Mouse (Mus musculus): ENCODE data around the gene Mpdu1. TPM values are rescaled to one million over a fixed set of nuclear protein-coding genes. Genes with fewer than 3 reads are reported as not detected.

Gene Mpdu1
- polyA plus RNA-seq, 1 experiment from 2014 or later = 82.6 TPM

- Histone ChIP-seq H3K9ac (ENCODE audit: low read depth, low read length) (no peak overlapping the region), H3K4me2 (ENCODE audit: low read length) (no peak overlapping the region), H3K36me3 (ENCODE audit: insufficient read depth, low read length) (no peaks in the 10 kb centered on the region), H3K27me3 (ENCODE audit: insufficient read depth, low read length) (no peaks in the 10 kb centered on the region), H3K4me1 (replicated peaks; ENCODE audit: insufficient read depth, low read length) (peaks cover 14% of the 10 kb centered on the region), H3K4me3 (replicated peaks; ENCODE audit: low read depth, low read length) (no peak overlapping the region), H3K27ac (peak overlapping the region; percentile 39; the same call in 1 of the 2 replicates), H3K9me3 (replicated peaks; ENCODE audit: low read length) (no peaks in the 10 kb centered on the region)
- no peak for TF ChIP-seq CTCF (IDR thresholded peaks at IDR 0.05; ENCODE audit: low read depth)
- DNase-seq (ENCODE audit: low spot score) = no peak
- 80% methylated on average over 6 of the region's 6 CpGs for WGBS
- peak; percentile 59 for ATAC-seq (replicated peaks; ENCODE audit: low FRiP score, low read depth)
Observed at GRCm38 (mm10) chr11:69692863-69693262, 30.4 kb upstream of the Mpdu1 start.

- 63% methylated on average over 9 of the region's 9 CpGs for WGBS
- H3K9me3 ChIP-seq (replicated peaks; ENCODE audit: low read length) = no peaks in the 10 kb centered on the region
- H3K4me1 ChIP-seq (replicated peaks; ENCODE audit: insufficient read depth, low read length) = peaks cover 14% of the 10 kb centered on the region
- no peak overlapping the region for H3K27ac ChIP-seq
- no peak overlapping the region for H3K4me2 ChIP-seq (ENCODE audit: low read length)
- DNase-seq (ENCODE audit: low spot score) = no peak
- no peaks in the 10 kb centered on the region for H3K27me3 ChIP-seq (ENCODE audit: insufficient read depth, low read length)
- ATAC-seq (replicated peaks; ENCODE audit: low FRiP score, low read depth) = no peak
- H3K4me3 ChIP-seq (replicated peaks; ENCODE audit: low read depth, low read length) = no peak overlapping the region
- TF ChIP-seq CTCF (IDR thresholded peaks at IDR 0.05; ENCODE audit: low read depth) = no peak
- no peak overlapping the region for H3K9ac ChIP-seq (ENCODE audit: low read depth, low read length)
- no peaks in the 10 kb centered on the region for H3K36me3 ChIP-seq (ENCODE audit: insufficient read depth, low read length)
Observed at GRCm38 (mm10) chr11:69692196-69692811, 29.9 kb upstream of the Mpdu1 start.

- Histone ChIP-seq H3K9ac (ENCODE audit: low read depth, low read length) (no peak overlapping the region), H3K9me3 (replicated peaks; ENCODE audit: low read length) (no peaks in the 10 kb centered on the region), H3K4me3 (replicated peaks; ENCODE audit: low read depth, low read length) (no peak overlapping the region), H3K36me3 (ENCODE audit: insufficient read depth, low read length) (no peaks in the 10 kb centered on the region), H3K4me2 (ENCODE audit: low read length) (no peak overlapping the region), H3K4me1 (replicated peaks; ENCODE audit: insufficient read depth, low read length) (peaks cover 23% of the 10 kb centered on the region), H3K27me3 (ENCODE audit: insufficient read depth, low read length) (no peaks in the 10 kb centered on the region), H3K27ac (no peak overlapping the region)
- DNase-seq (ENCODE audit: low spot score) (no peak), ATAC-seq (replicated peaks; ENCODE audit: low FRiP score, low read depth) (no peak)
- no peak for TF ChIP-seq CTCF (IDR thresholded peaks at IDR 0.05; ENCODE audit: low read depth)
- 84% methylated on average over 1 of the region's 1 CpGs for WGBS
Observed at GRCm38 (mm10) chr11:69689891-69690290, 27.4 kb upstream of the Mpdu1 start.

GRCm38 (mm10) chr11:69687061-69687460 lies 24.6 kb upstream of the Mpdu1 start:
- Histone ChIP-seq H3K36me3 (ENCODE audit: insufficient read depth, low read length) (no peaks in the 10 kb centered on the region), H3K27ac (no peak overlapping the region), H3K9me3 (replicated peaks; ENCODE audit: low read length) (no peaks in the 10 kb centered on the region), H3K4me2 (ENCODE audit: low read length) (0 out of 2 replicates have a peak overlapping the region, but pooled peaks have one; percentile 3), H3K4me3 (replicated peaks; ENCODE audit: low read depth, low read length) (no peak overlapping the region), H3K9ac (ENCODE audit: low read depth, low read length) (0 out of 2 replicates have a peak overlapping the region, but pooled peaks have one; percentile 1), H3K27me3 (ENCODE audit: insufficient read depth, low read length) (no peaks in the 10 kb centered on the region), H3K4me1 (replicated peaks; ENCODE audit: insufficient read depth, low read length) (peaks cover 18% of the 10 kb centered on the region)
- 59% methylated on average over 5 of the region's 5 CpGs for WGBS
- no peak for DNase-seq (ENCODE audit: low spot score)
- no peak for TF ChIP-seq CTCF (IDR thresholded peaks at IDR 0.05; ENCODE audit: low read depth)
- no peak for ATAC-seq (replicated peaks; ENCODE audit: low FRiP score, low read depth)

- H3K4me3 ChIP-seq (replicated peaks; ENCODE audit: low read depth, low read length) = no peak overlapping the region
- TF ChIP-seq CTCF (IDR thresholded peaks at IDR 0.05; ENCODE audit: low read depth) = no peak
- no peak overlapping the region for H3K9ac ChIP-seq (ENCODE audit: low read depth, low read length)
- no peaks in the 10 kb centered on the region for H3K9me3 ChIP-seq (replicated peaks; ENCODE audit: low read length)
- DNase-seq (ENCODE audit: low spot score) = peak; percentile 61
- no peaks in the 10 kb centered on the region for H3K27me3 ChIP-seq (ENCODE audit: insufficient read depth, low read length)
- ATAC-seq (replicated peaks; ENCODE audit: low FRiP score, low read depth) = no peak
- H3K27ac ChIP-seq = peak overlapping the region; percentile 82
- no peaks in the 10 kb centered on the region for H3K36me3 ChIP-seq (ENCODE audit: insufficient read depth, low read length)
- H3K4me1 ChIP-seq (replicated peaks; ENCODE audit: insufficient read depth, low read length) = peaks cover 18% of the 10 kb centered on the region
- 12% methylated on average over 4 of the region's 4 CpGs for WGBS
- 0 out of 2 replicates have a peak overlapping the region, but pooled peaks have one; percentile 3 for H3K4me2 ChIP-seq (ENCODE audit: low read length)
Observed at GRCm38 (mm10) chr11:69686377-69686776, 23.9 kb upstream of the Mpdu1 start.

- Histone ChIP-seq H3K4me2 (ENCODE audit: low read length) (peak within 1 kb of the TSS; percentile 3; the same call in 1 of the 2 replicates), H3K9me3 (replicated peaks; ENCODE audit: low read length) (no peaks in the 10 kb centered on the region), H3K27ac (peak within 1 kb of the TSS; percentile 82), H3K4me1 (replicated peaks; ENCODE audit: insufficient read depth, low read length) (peaks cover 20% of the 10 kb centered on the region), H3K9ac (ENCODE audit: low read depth, low read length) (peak within 1 kb of the TSS; percentile 35; the same call in 1 of the 2 replicates), H3K27me3 (ENCODE audit: insufficient read depth, low read length) (no peaks in the 10 kb centered on the region), H3K4me3 (replicated peaks; ENCODE audit: low read depth, low read length) (no peak within 1 kb of the TSS), H3K36me3 (ENCODE audit: insufficient read depth, low read length) (no peaks in the 10 kb centered on the region)
- TF ChIP-seq CTCF (IDR thresholded peaks at IDR 0.05; ENCODE audit: low read depth) = no peak
- 40% methylated on average over 10 of the region's 10 CpGs for WGBS
- DNase-seq (ENCODE audit: low spot score) (peak; percentile 78), ATAC-seq (replicated peaks; ENCODE audit: low FRiP score, low read depth) (no peak)
Observed at GRCm38 (mm10) chr11:69685526-69686148, 23.2 kb upstream of the Mpdu1 start, which contains the start of gene Tnfsf13. TSS of gene Tnfsf13 (minus strand) at chr11:69685784.

Measured in kidney, postnatal 0 days (tissue).